Comparison of ENCODE assay signal across 8 mouse cellular contexts in genomic region chr9:45828291-45828963, GRCm38 (mm10). TPM values are rescaled to one million over a fixed set of nuclear protein-coding genes. Genes with fewer than 3 reads are reported as not detected.
DNase-seq lines count a peak whose midpoint lies in the region; ATAC-seq lines count a peak whose summit lies in the region.

Cep164 (minus strand) TSS chr9:45828691.

- H3K9ac ChIP-seq in heart, embryonic 14.5 days (ENCODE audit: low read length) = peak within 1 kb of the TSS; percentile 77
- H3K9ac ChIP-seq in liver, embryonic 13.5 days = peak within 1 kb of the TSS; percentile 71
- H3K9ac ChIP-seq in stomach, embryonic 16.5 days (ENCODE audit: low read length) = peak within 1 kb of the TSS; percentile 84

- peaks cover 5% of the 10 kb centered on the region for H3K9me3 ChIP-seq in heart, embryonic 14.5 days (ENCODE audit: control insufficient read depth, low read length)
- H3K9me3 ChIP-seq in liver, embryonic 13.5 days (replicated peaks) = 0 out of 2 replicates have a peak, but pooled peaks cover 4% of the 10 kb centered on the region
- 0 out of 2 replicates have a peak, but pooled peaks cover 6% of the 10 kb centered on the region for H3K9me3 ChIP-seq in stomach, embryonic 16.5 days (replicated peaks; ENCODE audit: control insufficient read depth, low read length)

- DNase-seq in c-Kit-negative CD71-positive TER-119-positive erythroid progenitor cells, embryonic 14.5 days (ENCODE audit: low read depth, low spot score) = peak; percentile 62
- peak; percentile 85 for DNase-seq in fibroblast of lung, adult 2 months (ENCODE audit: low read depth)
- peak; percentile 94 for DNase-seq in kidney, postnatal 14 days
- DNase-seq in liver, embryonic 13.5 days = peak; percentile 82
- DNase-seq in neural tube, embryonic 10.5 days (ENCODE audit: extremely low spot score, low spot score) = peak; percentile 90

- no peaks in the 10 kb centered on the region for H3K27me3 ChIP-seq in heart, embryonic 14.5 days (ENCODE audit: control insufficient read depth, insufficient read depth, low read length)
- no peaks in the 10 kb centered on the region for H3K27me3 ChIP-seq in liver, embryonic 13.5 days
- H3K27me3 ChIP-seq in stomach, embryonic 16.5 days (ENCODE audit: control insufficient read depth, insufficient read depth, low read length) = no peaks in the 10 kb centered on the region

- peak within 1 kb of the TSS; percentile 81 to 95 for H3K4me3 ChIP-seq in heart, embryonic 14.5 days (ENCODE audit: control insufficient read depth in 1 of 2, insufficient read depth in 1 of 2, low read depth in 1 of 2, low read length in 2 of 2)
- peak within 1 kb of the TSS; percentile 70 for H3K4me3 ChIP-seq in liver, embryonic 13.5 days (replicated peaks)
- H3K4me3 ChIP-seq in stomach, embryonic 16.5 days (replicated peaks; ENCODE audit: low read length) = peak within 1 kb of the TSS; percentile 94

- H3K4me1 ChIP-seq in heart, embryonic 14.5 days (ENCODE audit: control insufficient read depth in 2 of 2, insufficient read depth in 2 of 2, low read length in 2 of 2) = peaks cover 3 to 6% of the 10 kb centered on the region in 2 experiments; a peak in 3 of 4 replicates
- peaks cover 15% of the 10 kb centered on the region for H3K4me1 ChIP-seq in liver, embryonic 13.5 days (replicated peaks)
- H3K4me1 ChIP-seq in stomach, embryonic 16.5 days (ENCODE audit: control insufficient read depth, insufficient read depth, low read length) = peaks cover 6% of the 10 kb centered on the region; the same call in 1 of the 2 replicates

- peak; percentile 98 for ATAC-seq in CD4-positive, CD25-positive, alpha-beta regulatory T cell, adult 4 months
- peak; percentile 88 for ATAC-seq in heart, embryonic 14.5 days (ENCODE audit: insufficient number of reproducible peaks, insufficient read depth, low FRiP score, low read depth)
- ATAC-seq in liver, embryonic 13.5 days (ENCODE audit: low read depth) = peak; percentile 98
- peak; percentile 94 for ATAC-seq in stomach, embryonic 16.5 days (ENCODE audit: insufficient read depth, low FRiP score)

- H3K27ac ChIP-seq in heart, embryonic 14.5 days (replicated peaks in 1 of 2; ENCODE audit: control insufficient read depth in 1 of 2, insufficient read depth in 1 of 2, low read depth in 2 of 2, low read length in 2 of 2) = peak within 1 kb of the TSS; percentile 76 to 81
- H3K27ac ChIP-seq in liver, embryonic 13.5 days = peak within 1 kb of the TSS; percentile 43; the same call in 1 of the 2 replicates
- H3K27ac ChIP-seq in stomach, embryonic 16.5 days (ENCODE audit: low read length) = peak within 1 kb of the TSS; percentile 86

- 0% methylated on average over 31 of the region's 31 CpGs for WGBS in heart, embryonic 14.5 days
- under 1% methylated on average over 31 of the region's 31 CpGs for WGBS in liver, embryonic 13.5 days (ENCODE audit: insufficient replicate concordance)
- under 1% methylated on average over 31 of the region's 31 CpGs for WGBS in stomach, embryonic 16.5 days

- H3K4me2 ChIP-seq in heart, embryonic 14.5 days (ENCODE audit: low read length) = peak within 1 kb of the TSS; percentile 81
- H3K4me2 ChIP-seq in liver, embryonic 13.5 days = peak within 1 kb of the TSS; percentile 92
- peak within 1 kb of the TSS; percentile 80 for H3K4me2 ChIP-seq in stomach, embryonic 16.5 days (ENCODE audit: low read depth, low read length)

- no peaks in the 10 kb centered on the region for H3K36me3 ChIP-seq in heart, embryonic 14.5 days (ENCODE audit: control insufficient read depth, insufficient read depth, low read length)
- H3K36me3 ChIP-seq in liver, embryonic 13.5 days = no peaks in the 10 kb centered on the region
- H3K36me3 ChIP-seq in stomach, embryonic 16.5 days (ENCODE audit: control insufficient read depth, insufficient read depth, low read length) = no peaks in the 10 kb centered on the region

RNA-seq across cellular contexts. Expression of gene Cep164, which starts in this region (rescaled TPM):
- polyA plus RNA-seq in CD4-positive, CD25-positive, alpha-beta regulatory T cell, adult 4 months (2017; shearing (Covaris generic)) = 10 to 100 TPM in 1 of 2 experiments, 1 to 10 TPM in 1; 5.0 to 14.4 TPM
- polyA plus RNA-seq in heart, embryonic 14.5 days (2014; fragmentation: Nextera tagmentation; extraction: Ambion mirVana) = 12.7 and 14.3 TPM in 2 replicates
- 5.1 and 6.0 TPM in 2 replicates for polyA plus RNA-seq in liver, embryonic 13.5 days (2015; fragmentation: Nextera tagmentation; extraction: Ambion mirVana)
- polyA plus RNA-seq in stomach, embryonic 16.5 days (2015; fragmentation: Nextera tagmentation; extraction: Ambion mirVana) = 19.6 and 21.1 TPM in 2 replicates

Comparison
In these comparisons a context has a peak if more than half of its experiments do, and no peak if none do; other contexts are left out.
1. Peak in every context shown above with its lines: DNase-seq, ATAC-seq, H3K4me3 ChIP-seq and H3K27ac ChIP-seq.